Mouse (Mus musculus) myocyte (in vitro differentiated cells): ENCODE data around the gene Eif4enif1. TPM values are rescaled to one million over a fixed set of nuclear protein-coding genes. Genes with fewer than 3 reads are reported as not detected.

Source experiments
- H3K27me3 ChIP-seq: one replicate; pipeline ENCODE4 v1.6.1; 2011; ENCODE audit not compliant: control insufficient read depth, insufficient read depth, insufficient read length
- H3K36me3 ChIP-seq: one replicate; pipeline ENCODE4 v1.6.1; 2011; ENCODE audit not compliant: control insufficient read depth, insufficient read depth
- H3K4me2 ChIP-seq: one replicate; pipeline ENCODE4 v1.6.1; 2011; ENCODE audit warnings: low read depth, control low read depth
- H3K4me3 ChIP-seq: one replicate; pipeline ENCODE4 v1.5.1; 2011; ENCODE audit warnings: mild to moderate bottlenecking, control low read depth, moderate library complexity
- H3K79me2 ChIP-seq: one replicate; pipeline ENCODE4 v1.6.1; 2011; ENCODE audit not compliant: control insufficient read depth, insufficient read depth
- H3ac ChIP-seq: one replicate; pipeline ENCODE4 v1.6.1; 2011; ENCODE audit not compliant: control insufficient read depth, insufficient read length
- CEBPB ChIP-seq: IDR thresholded peaks from 2 replicates; pipeline ENCODE4 v1.6.1; 2011; ENCODE audit warnings: mild to moderate bottlenecking, moderate library complexity; ENCODE audit not compliant: poor library complexity, insufficient read depth, severe bottlenecking
- E2F4 ChIP-seq: IDR thresholded peaks from one replicate; pipeline ENCODE4 v1.6.1; 2011; ENCODE audit warnings: mild to moderate bottlenecking, control low read depth, moderate library complexity; ENCODE audit not compliant: insufficient read depth
- MAX ChIP-seq: IDR thresholded peaks from one replicate; pipeline ENCODE4 v1.6.1; 2011; ENCODE audit warnings: low read depth, mild to moderate bottlenecking, control low read depth
- MYOD1 ChIP-seq, 3 experiments: IDR thresholded peaks; one replicate each; pipeline ENCODE4 v1.6.1; 2011; ENCODE audit warnings: control low read depth in 2 of 3, low read depth in 2 of 3, mild to moderate bottlenecking in 2 of 3, moderate library complexity in 1 of 3; ENCODE audit not compliant: insufficient read length in 2 of 3, control insufficient read depth in 1 of 3
- MYOG ChIP-seq, 3 experiments: IDR thresholded peaks; one replicate each; pipeline ENCODE4 v1.6.1; 2011; ENCODE audit warnings: control low read depth in 2 of 3, low read depth in 2 of 3, mild to moderate bottlenecking in 2 of 3; ENCODE audit not compliant: insufficient read length in 2 of 3, control insufficient read depth in 1 of 3, insufficient read depth in 1 of 3
- POLR2A ChIP-seq: IDR thresholded peaks from one replicate; pipeline ENCODE4 v1.6.1; 2011; ENCODE audit warnings: low read depth, mild to moderate bottlenecking, control low read depth, moderate library complexity; ENCODE audit not compliant: insufficient read length
- POLR2AphosphoS2 ChIP-seq: IDR thresholded peaks from one replicate; pipeline ENCODE4 v1.6.1; 2011; ENCODE audit warnings: low read depth, control low read depth; ENCODE audit not compliant: insufficient read length
- REST ChIP-seq: IDR thresholded peaks from one replicate; pipeline ENCODE4 v1.6.1; 2011; ENCODE audit warnings: mild to moderate bottlenecking, control low read depth, moderate library complexity; ENCODE audit not compliant: insufficient read depth, insufficient read length
- SRF ChIP-seq: IDR thresholded peaks from one replicate; pipeline ENCODE4 v1.6.1; 2011; ENCODE audit warnings: low read depth; ENCODE audit not compliant: control insufficient read depth, insufficient read length
- TCF12 ChIP-seq: IDR thresholded peaks from one replicate; pipeline ENCODE4 v1.6.1; 2011; ENCODE audit warnings: mild to moderate bottlenecking, control low read depth; ENCODE audit not compliant: poor library complexity, insufficient read depth, severe bottlenecking
- TCF3 ChIP-seq: IDR thresholded peaks from one replicate; pipeline ENCODE4 v1.6.1; 2011; ENCODE audit warnings: low read depth, control low read depth; ENCODE audit not compliant: insufficient read length
- USF1 ChIP-seq: IDR thresholded peaks from one replicate; pipeline ENCODE4 v1.6.1; 2011; ENCODE audit warnings: low read depth, mild to moderate bottlenecking, control low read depth, moderate library complexity
- polyA plus RNA-seq: library from polyadenylated mRNA; unstranded; fragments of >200 nt; fragmentation: generic; extraction: Trizol; gene quantifications from one replicate; pipeline ENCODE4 v1.2.1, GENCODE M21; 2012; ENCODE audit warnings: missing spikeins

Eif4enif1 gene
- polyA plus RNA-seq, 1 experiment = 24.1 TPM

GRCm38 (mm10) chr11:3243771-3244170 is 41.6 kb downstream of the Eif4enif1 start:
- TF ChIP-seq MYOG (IDR thresholded peaks at IDR 0.05; ENCODE audit: control insufficient read depth in 1 of 3, insufficient read depth in 1 of 3, insufficient read length in 2 of 3, low read depth in 2 of 3) (no peak), POLR2AphosphoS2 (no peak), TCF3 (no peak), POLR2A (no peak), MAX (no peak), TCF12 (no peak), MYOD1 (IDR thresholded peaks at IDR 0.05; ENCODE audit: control insufficient read depth in 1 of 3, insufficient read length in 2 of 3, low read depth in 2 of 3) (no peak), USF1 (no peak), SRF (no peak), CEBPB (no peak), E2F4 (no peak), REST (no peak)
- no peaks in the 10 kb centered on the region for H3K27me3 ChIP-seq
- H3K4me2 ChIP-seq = no peak overlapping the region

GRCm38 (mm10) chr11:3247387-3247786 is 45.2 kb downstream of the Eif4enif1 start:
- Histone ChIP-seq H3K79me2 (no peaks in the 10 kb centered on the region), H3ac (no peak overlapping the region), H3K27me3 (no peaks in the 10 kb centered on the region), H3K4me3 (no peak overlapping the region), H3K36me3 (peaks cover 63% of the 10 kb centered on the region), H3K4me2 (peak overlapping the region; percentile 25)
- TF ChIP-seq MYOD1 (IDR thresholded peaks at IDR 0.05; ENCODE audit: control insufficient read depth in 1 of 3, insufficient read length in 2 of 3, low read depth in 2 of 3) (no peak), REST (no peak), POLR2A (no peak), USF1 (no peak), POLR2AphosphoS2 (no peak), CEBPB (no peak)

More at GRCm38 (mm10) chr11:3243771-3244170, 41.6 kb downstream of the Eif4enif1 start:
- Histone ChIP-seq H3ac (no peak overlapping the region), H3K36me3 (peaks cover 63% of the 10 kb centered on the region), H3K4me3 (no peak overlapping the region), H3K79me2 (no peaks in the 10 kb centered on the region)

GRCm38 (mm10) chr11:3259537-3259936 is 57.3 kb downstream of the Eif4enif1 start:
- no peak overlapping the region for H3K4me2 ChIP-seq
- peaks cover 23% of the 10 kb centered on the region for H3K79me2 ChIP-seq
- no peak overlapping the region for H3K4me3 ChIP-seq
- no peak overlapping the region for H3ac ChIP-seq
- no peaks in the 10 kb centered on the region for H3K27me3 ChIP-seq
- TF ChIP-seq MYOD1 (IDR thresholded peaks at IDR 0.05; ENCODE audit: control insufficient read depth in 1 of 3, insufficient read length in 2 of 3, low read depth in 2 of 3) = no peak
- peaks cover 70% of the 10 kb centered on the region for H3K36me3 ChIP-seq

GRCm38 (mm10) chr11:3265291-3266078 is 63.3 kb downstream of the Eif4enif1 start:
- peak overlapping the region; percentile 84 for H3K4me2 ChIP-seq
- TF ChIP-seq POLR2A (no peak), POLR2AphosphoS2 (no peak), CEBPB (no peak), E2F4 (no peak)
- peak overlapping the region; percentile 97 for H3K4me3 ChIP-seq
- no peaks in the 10 kb centered on the region for H3K27me3 ChIP-seq
- H3K79me2 ChIP-seq = peaks cover 39% of the 10 kb centered on the region
- H3K36me3 ChIP-seq = peaks cover 26% of the 10 kb centered on the region
- H3ac ChIP-seq = peak overlapping the region; percentile 61

GRCm38 (mm10) chr11:3266079-3266685 is 64.0 kb downstream of the Eif4enif1 start, which contains the start of gene Drg1:
Gene Drg1, minus strand, starts transcription at chr11:3266415.
- Histone ChIP-seq H3K4me2 (peak within 1 kb of the TSS; percentile 84), H3K4me3 (peak within 1 kb of the TSS; percentile 97), H3K36me3 (peaks cover 19% of the 10 kb centered on the region), H3ac (peak within 1 kb of the TSS; percentile 61), H3K27me3 (no peaks in the 10 kb centered on the region), H3K79me2 (peaks cover 39% of the 10 kb centered on the region)
- TF ChIP-seq REST (peak; percentile 30), POLR2A (peak; percentile 97), TCF12 (no peak), E2F4 (peak; percentile 34), MYOG (IDR thresholded peaks at IDR 0.05; ENCODE audit: control insufficient read depth in 1 of 3, insufficient read depth in 1 of 3, insufficient read length in 2 of 3, low read depth in 2 of 3) (peak in 1 of 3 experiments; percentile 20), MYOD1 (IDR thresholded peaks at IDR 0.05; ENCODE audit: control insufficient read depth in 1 of 3, insufficient read length in 2 of 3, low read depth in 2 of 3) (peak in 2 of 3 experiments; percentile 13 to 35), USF1 (no peak), TCF3 (no peak), CEBPB (no peak), POLR2AphosphoS2 (peak; percentile 96), MAX (no peak), SRF (no peak)
